Mouse (Mus musculus) stomach, postnatal 0 days (tissue): Measurements from ENCODE around the gene Gm7694.
A peak's percentile ranks its signal among the peaks of the same experiment; 100 is the strongest.

Experiments
- CTCF ChIP-seq: IDR thresholded peaks from 2 replicates; pipeline ENCODE4 v1.5.1; 2016; ENCODE audit warnings: antibody characterized with exemption, low read depth, mild to moderate bottlenecking, moderate library complexity
- EP300 ChIP-seq: optimal IDR thresholded peaks from 2 replicates; pipeline ENCODE3; 2016; ENCODE audit warnings: antibody characterized with exemption

- peak; percentile 94 for TF ChIP-seq CTCF
- TF ChIP-seq EP300, result no peak
Observed at GRCm38 (mm10) chr1:170292239-170292951, 13.7 kb downstream of the Gm7694 start.
